Mouse (Mus musculus): ENCODE measurements around the gene Foxa1. TPM values are rescaled to one million over a fixed set of nuclear protein-coding genes. Genes with fewer than 3 reads are reported as not detected.

The Foxa1 gene
- polyA plus RNA-seq, 1 experiment = 0.67 TPM

DNA sequence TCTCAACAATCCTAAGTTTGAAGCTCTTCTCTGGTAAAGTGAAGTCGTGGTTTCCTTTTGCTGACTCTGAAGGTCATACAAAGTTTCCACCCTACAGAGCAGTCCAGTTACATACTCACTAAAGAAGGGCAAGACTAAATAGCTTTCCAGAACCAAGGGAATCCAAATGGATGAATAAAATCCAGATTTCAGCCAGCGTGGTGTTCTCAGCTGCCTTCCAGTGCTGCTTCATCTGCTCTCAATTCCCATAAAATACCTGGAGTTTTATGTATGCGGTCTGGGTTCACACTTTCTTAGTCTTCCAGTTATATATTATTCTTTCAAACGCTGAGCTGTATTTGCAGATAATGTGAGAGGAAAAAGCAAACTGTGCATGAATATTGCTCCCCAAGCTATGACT is 35.6 kb downstream of the Foxa1 start:
- H3K27me3 ChIP-seq (replicated peaks; ENCODE audit: control insufficient read depth, insufficient read depth, low read length) = no peaks in the 10 kb centered on the region; the same call in 1 of the 2 replicates
- no peaks in the 10 kb centered on the region for H3K36me3 ChIP-seq (ENCODE audit: control insufficient read depth, insufficient read depth, low read length)
- TF ChIP-seq CTCF (conservative IDR thresholded peaks at IDR 0.05; ENCODE audit: insufficient read depth, insufficient read length, low read depth, low read length) = no peak
- TF ChIP-seq POLR2A (IDR thresholded peaks at IDR 0.05; ENCODE audit: low read depth, low read length) = no peak
- WGBS = 89% methylated on average over 4 of the region's 4 CpGs
- no peak overlapping the region for H3K4me3 ChIP-seq (ENCODE audit: insufficient read depth, low read depth, low read length)
- H3K27ac ChIP-seq (ENCODE audit: insufficient read depth, low read depth, low read length) = no peak overlapping the region
- no peaks in the 10 kb centered on the region for H3K4me1 ChIP-seq (ENCODE audit: control insufficient read depth, insufficient read depth, low read length)
- DNase-seq = no peak

DNA sequence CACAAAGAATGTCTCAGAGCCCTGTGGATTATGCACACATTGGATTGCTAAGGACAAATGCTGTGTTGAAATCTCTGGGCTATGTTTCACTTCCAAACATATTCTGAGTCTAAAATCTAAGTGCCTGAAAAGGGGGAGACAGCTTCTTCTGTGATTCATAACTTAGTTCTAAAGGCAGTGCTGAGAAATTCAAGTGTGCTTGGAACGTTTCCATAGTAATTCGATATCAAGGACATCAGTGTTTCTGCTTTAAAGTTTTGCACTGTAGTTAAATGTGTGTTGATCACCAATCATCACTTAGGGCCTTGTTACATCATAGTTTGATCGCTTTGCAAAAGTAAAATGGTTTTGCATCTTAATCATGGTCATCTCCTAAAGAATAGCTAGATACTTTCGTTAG is 37.0 kb downstream of the Foxa1 start:
- H3K4me3 ChIP-seq (ENCODE audit: insufficient read depth, low read depth, low read length) = no peak overlapping the region
- TF ChIP-seq POLR2A (IDR thresholded peaks at IDR 0.05; ENCODE audit: low read depth, low read length) (no peak), CTCF (conservative IDR thresholded peaks at IDR 0.05; ENCODE audit: insufficient read depth, insufficient read length, low read depth, low read length) (no peak)
- DNase-seq = no peak
- no peaks in the 10 kb centered on the region; the same call in 1 of the 2 replicates for H3K27me3 ChIP-seq (replicated peaks; ENCODE audit: control insufficient read depth, insufficient read depth, low read length)
- no peaks in the 10 kb centered on the region for H3K36me3 ChIP-seq (ENCODE audit: control insufficient read depth, insufficient read depth, low read length)
- no peaks in the 10 kb centered on the region for H3K4me1 ChIP-seq (ENCODE audit: control insufficient read depth, insufficient read depth, low read length)
- H3K27ac ChIP-seq (ENCODE audit: insufficient read depth, low read depth, low read length) = no peak overlapping the region
- WGBS = 66% methylated on average over 4 of the region's 4 CpGs

- DNase-seq = no peak
- Histone ChIP-seq H3K36me3 (ENCODE audit: control insufficient read depth, insufficient read depth, low read length) (no peaks in the 10 kb centered on the region), H3K27me3 (replicated peaks; ENCODE audit: control insufficient read depth, insufficient read depth, low read length) (no peaks in the 10 kb centered on the region; the same call in 1 of the 2 replicates), H3K4me1 (ENCODE audit: control insufficient read depth, insufficient read depth, low read length) (no peaks in the 10 kb centered on the region), H3K27ac (ENCODE audit: insufficient read depth, low read depth, low read length) (no peak overlapping the region), H3K4me3 (ENCODE audit: insufficient read depth, low read depth, low read length) (no peak overlapping the region)
- TF ChIP-seq POLR2A (IDR thresholded peaks at IDR 0.05; ENCODE audit: low read depth, low read length) (no peak), CTCF (conservative IDR thresholded peaks at IDR 0.05; ENCODE audit: insufficient read depth, insufficient read length, low read depth, low read length) (no peak)
- 45% methylated on average over 11 of the region's 11 CpGs for WGBS
Observed at GRCm38 (mm10) chr12:57508938-57509337, 37.8 kb downstream of the Foxa1 start.

- no peaks in the 10 kb centered on the region; the same call in 1 of the 2 replicates for H3K27me3 ChIP-seq (replicated peaks; ENCODE audit: control insufficient read depth, insufficient read depth, low read length)
- whole genome bisulfite sequencing = 55% methylated on average over 7 of the region's 7 CpGs
- H3K36me3 ChIP-seq (ENCODE audit: control insufficient read depth, insufficient read depth, low read length) = no peaks in the 10 kb centered on the region
- no peak for DNase-seq
- TF ChIP-seq CTCF (conservative IDR thresholded peaks at IDR 0.05; ENCODE audit: insufficient read depth, insufficient read length, low read depth, low read length) (no peak), POLR2A (IDR thresholded peaks at IDR 0.05; ENCODE audit: low read depth, low read length) (no peak)
- H3K4me1 ChIP-seq (ENCODE audit: control insufficient read depth, insufficient read depth, low read length) = no peaks in the 10 kb centered on the region
- H3K27ac ChIP-seq (ENCODE audit: insufficient read depth, low read depth, low read length) = no peak overlapping the region
- H3K4me3 ChIP-seq (ENCODE audit: insufficient read depth, low read depth, low read length) = no peak overlapping the region
Observed at GRCm38 (mm10) chr12:57505329-57505728, 41.4 kb downstream of the Foxa1 start.

DNA sequence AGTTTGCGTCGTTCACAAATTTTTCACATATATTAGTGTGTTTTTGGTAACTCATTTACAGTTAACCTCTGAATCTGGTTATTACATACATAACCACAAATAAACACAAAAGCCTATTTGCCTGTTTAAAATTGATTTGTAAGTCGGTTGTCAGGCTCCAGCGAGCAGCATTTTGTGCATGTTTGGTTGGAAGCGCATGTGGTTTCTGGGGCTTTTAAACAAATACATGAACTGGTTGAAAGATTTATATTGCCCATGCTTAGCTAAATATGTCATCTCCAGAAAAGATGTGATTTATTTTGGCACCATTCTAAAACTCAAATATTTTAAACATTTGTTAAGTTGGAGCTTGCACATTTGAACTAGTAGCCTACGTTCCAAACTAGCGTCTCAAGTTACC is 46.5 kb downstream of the Foxa1 start:
- no peak for DNase-seq
- WGBS = 69% methylated on average over 7 of the region's 7 CpGs
- H3K27ac ChIP-seq (ENCODE audit: insufficient read depth, low read depth, low read length) = no peak overlapping the region

DNA sequence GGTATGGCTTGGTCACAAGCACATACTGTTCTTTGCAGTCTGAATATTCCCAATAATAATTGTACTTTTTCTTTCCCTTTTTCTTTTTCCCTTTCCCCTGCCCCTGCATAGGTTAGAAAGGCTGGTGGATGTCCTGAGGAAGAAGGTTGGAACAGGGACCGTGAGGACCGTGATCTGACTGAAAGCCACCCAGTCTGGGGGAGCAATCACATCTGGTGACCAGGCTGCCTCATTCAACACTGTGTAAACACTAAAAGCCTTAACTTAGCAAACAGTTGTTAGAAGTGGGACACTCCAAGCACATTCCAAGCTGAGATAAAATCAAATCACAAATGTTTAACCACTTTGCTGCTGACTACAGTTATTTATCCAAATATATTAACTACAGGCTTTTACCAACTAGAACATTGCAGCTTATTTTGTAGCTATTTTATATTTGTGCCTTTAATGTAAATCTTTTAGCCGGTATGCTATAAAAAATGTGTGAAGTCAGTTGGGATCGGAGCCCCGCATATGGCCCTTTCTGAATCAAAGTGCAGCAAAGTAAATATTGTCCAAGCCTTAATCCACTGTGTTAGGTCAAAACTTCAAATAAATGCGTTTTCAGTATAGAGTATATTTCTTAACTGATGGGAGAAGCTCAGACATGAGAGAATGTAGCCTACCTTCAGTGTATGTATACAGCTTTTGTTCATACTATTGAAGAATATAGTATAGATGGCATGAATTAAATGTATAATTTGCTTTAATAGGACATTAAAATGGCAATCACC is 50.2 kb downstream of the Foxa1 start:
- TF ChIP-seq CTCF (conservative IDR thresholded peaks at IDR 0.05; ENCODE audit: insufficient read depth, insufficient read length, low read depth, low read length) = no peak
- no peak for TF ChIP-seq POLR2A (IDR thresholded peaks at IDR 0.05; ENCODE audit: low read depth, low read length)
- Histone ChIP-seq H3K4me1 (ENCODE audit: control insufficient read depth, insufficient read depth, low read length) (no peaks in the 10 kb centered on the region), H3K27me3 (replicated peaks; ENCODE audit: control insufficient read depth, insufficient read depth, low read length) (no peaks in the 10 kb centered on the region), H3K27ac (ENCODE audit: insufficient read depth, low read depth, low read length) (no peak overlapping the region), H3K36me3 (ENCODE audit: control insufficient read depth, insufficient read depth, low read length) (no peaks in the 10 kb centered on the region), H3K4me3 (ENCODE audit: insufficient read depth, low read depth, low read length) (no peak overlapping the region)
- WGBS = 56% methylated on average over 6 of the region's 6 CpGs
- peak; percentile 3 for DNase-seq

More for the DNA sequence above, 46.5 kb downstream of the Foxa1 start:
- Histone ChIP-seq H3K36me3 (ENCODE audit: control insufficient read depth, insufficient read depth, low read length) (no peaks in the 10 kb centered on the region), H3K4me3 (ENCODE audit: insufficient read depth, low read depth, low read length) (no peak overlapping the region), H3K4me1 (ENCODE audit: control insufficient read depth, insufficient read depth, low read length) (no peaks in the 10 kb centered on the region), H3K27me3 (replicated peaks; ENCODE audit: control insufficient read depth, insufficient read depth, low read length) (no peaks in the 10 kb centered on the region)
- TF ChIP-seq POLR2A (IDR thresholded peaks at IDR 0.05; ENCODE audit: low read depth, low read length) = no peak
- TF ChIP-seq CTCF (conservative IDR thresholded peaks at IDR 0.05; ENCODE audit: insufficient read depth, insufficient read length, low read depth, low read length) = no peak

Other genes with a start within 250 kb of the Foxa1 start
- gene Ttc6, start 17.2 kb upstream of the Foxa1 start, polyA plus RNA-seq (2012; rRNA removed) = 0.02 and 0.15 TPM in 2 replicates

Measured in kidney, adult 2 months (tissue).